Mouse (Mus musculus): Measurements from ENCODE around the gene Dgcr8.

The Dgcr8 gene

DNA sequence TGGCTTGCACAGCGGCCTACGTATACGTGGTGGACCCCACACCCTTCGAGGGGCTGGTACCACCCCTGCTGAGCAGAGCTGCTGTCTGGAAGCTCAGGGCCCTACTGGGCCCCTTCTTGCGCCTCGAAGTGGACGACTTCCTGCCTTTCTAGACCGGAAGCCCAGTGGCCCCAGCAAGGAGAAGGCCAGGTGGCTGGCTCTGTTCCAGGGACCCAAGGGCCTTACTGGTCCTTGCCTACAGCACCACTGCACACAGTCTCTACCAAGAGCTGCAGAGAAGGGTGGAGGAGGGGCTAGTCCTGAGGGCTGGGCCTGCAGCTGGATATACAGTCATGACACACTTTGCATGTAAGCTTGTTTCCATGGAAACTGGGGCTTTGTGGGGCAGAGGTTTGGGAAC, 69.0 kb downstream of the Dgcr8 start:
- peak; percentile 54 for DNase-seq (ENCODE audit: low read depth)

DNA sequence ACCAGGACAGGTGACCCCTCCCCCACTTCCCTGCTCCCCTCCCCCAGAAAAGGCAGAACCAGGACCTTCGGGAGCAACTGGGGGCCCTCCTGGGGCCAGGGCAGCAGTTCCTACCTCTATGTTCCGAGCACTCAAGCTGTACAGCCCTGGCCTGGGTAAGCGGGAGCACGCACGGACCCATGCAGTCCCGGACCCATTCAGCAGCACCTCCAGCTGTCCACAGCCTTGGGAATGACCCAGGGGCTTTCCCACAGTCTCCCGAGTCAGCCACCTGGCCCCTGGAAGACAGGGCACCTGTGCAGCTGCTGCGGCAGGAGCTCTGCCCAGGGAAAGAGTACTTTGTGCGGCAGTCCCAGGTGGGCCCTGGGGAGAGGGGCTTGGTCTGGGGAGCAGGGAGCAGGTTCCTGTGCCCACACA, 70.5 kb downstream of the Dgcr8 start:
- DNase-seq (ENCODE audit: low read depth), result no peak

DNA sequence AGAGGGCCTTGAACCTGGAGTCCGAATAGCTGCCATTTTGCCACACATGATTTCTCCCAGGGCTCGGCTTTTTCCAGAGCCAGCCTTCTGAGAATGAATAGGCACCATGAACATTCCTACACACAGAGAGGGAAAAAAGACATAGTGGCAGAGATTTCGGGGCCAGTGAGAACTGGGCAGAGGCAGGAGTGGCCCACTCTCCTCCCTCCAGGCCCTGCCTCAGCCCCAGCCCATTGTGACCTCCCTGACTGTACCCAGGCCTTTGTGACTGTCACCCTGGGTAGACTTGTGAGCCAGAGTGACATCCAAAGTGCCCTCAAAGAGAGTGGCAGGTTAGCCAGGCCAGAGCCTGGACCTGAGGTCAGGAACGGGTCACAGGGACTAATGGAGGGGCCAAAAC, 71.5 kb downstream of the Dgcr8 start, which contains the start of gene Ccdc188:
Gene Ccdc188, plus strand, starts transcription at position 301 of the 400 bp plus-strand sequence.
- no peak for DNase-seq (ENCODE audit: low read depth)

DNA sequence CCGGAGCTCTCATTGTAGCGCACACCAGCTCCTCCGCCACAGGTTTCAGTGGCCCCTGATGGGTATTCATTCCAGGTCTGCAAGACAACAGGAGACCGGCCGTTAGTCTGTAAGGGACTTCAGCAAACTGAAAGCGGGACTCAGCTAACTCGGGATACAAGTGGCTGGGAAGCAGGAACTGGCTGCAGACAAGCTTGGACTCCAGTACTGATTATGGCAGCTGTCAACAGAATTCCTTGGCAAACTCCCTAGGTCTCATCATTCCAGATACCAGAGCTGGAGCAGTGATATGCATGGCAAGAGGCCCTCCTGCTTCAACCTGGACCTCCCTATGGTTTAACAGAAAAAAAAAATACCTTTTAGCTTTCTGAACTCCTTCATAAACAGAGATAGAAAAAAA, 74.2 kb downstream of the Dgcr8 start:
- no peak for DNase-seq (ENCODE audit: low read depth)

DNA sequence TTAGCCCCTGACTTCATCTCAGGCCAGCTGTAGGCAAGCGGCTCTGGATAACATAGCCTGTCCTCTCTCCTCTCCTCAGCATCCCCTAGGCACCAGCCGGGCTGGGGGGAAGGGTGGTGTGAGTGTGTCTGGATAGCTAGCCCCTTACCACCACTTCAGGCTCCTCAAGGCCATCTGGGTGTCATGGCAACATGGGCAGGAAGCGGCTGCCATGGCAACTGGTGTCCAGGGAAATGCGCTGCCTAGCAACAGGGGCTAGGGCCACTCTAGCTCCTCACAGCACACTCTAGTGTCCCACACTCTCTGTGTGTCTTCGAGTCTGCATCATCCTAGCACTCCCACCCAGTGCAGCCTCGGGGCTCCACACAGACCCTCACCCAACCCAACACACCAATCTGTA, 75.4 kb downstream of the Dgcr8 start:
- no peak for DNase-seq (ENCODE audit: low read depth)

DNA sequence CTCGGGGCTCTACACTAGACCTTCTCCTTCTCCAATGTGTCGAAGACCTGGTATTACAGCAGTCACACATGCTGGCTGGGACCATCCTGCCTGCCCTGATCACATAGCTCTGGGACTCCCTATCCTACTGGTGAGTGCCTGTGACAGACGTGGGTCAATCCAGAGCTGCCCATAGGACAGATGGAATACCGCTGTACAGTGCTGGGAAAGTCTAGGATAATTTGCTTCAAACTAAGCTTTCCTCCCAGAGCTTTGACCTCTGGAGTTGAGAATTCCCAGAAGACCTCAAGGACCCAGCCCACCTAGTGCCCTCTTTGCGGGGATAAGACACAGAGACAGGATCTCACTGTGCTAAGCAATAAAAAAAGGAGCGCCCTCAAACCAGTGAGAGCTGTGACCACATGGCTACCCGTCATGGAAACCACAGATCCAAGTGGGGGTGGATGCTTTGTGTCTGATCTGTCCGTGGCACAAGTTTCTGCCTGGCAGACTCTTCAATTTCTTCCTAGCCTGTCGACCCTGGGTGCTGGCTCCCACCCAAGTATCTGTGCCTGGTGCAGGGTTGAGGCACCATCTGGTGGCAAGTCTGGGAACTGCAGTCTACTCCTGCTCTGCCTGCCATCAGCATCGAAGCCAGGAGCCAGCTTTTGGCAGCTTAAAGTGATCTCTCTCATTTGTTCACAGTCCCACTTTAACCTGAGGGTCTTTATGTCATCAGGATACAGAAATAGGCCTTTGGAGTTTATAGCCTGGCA, 77.5 kb downstream of the Dgcr8 start:
- DNase-seq (ENCODE audit: low read depth), result peak; percentile 92

DNA sequence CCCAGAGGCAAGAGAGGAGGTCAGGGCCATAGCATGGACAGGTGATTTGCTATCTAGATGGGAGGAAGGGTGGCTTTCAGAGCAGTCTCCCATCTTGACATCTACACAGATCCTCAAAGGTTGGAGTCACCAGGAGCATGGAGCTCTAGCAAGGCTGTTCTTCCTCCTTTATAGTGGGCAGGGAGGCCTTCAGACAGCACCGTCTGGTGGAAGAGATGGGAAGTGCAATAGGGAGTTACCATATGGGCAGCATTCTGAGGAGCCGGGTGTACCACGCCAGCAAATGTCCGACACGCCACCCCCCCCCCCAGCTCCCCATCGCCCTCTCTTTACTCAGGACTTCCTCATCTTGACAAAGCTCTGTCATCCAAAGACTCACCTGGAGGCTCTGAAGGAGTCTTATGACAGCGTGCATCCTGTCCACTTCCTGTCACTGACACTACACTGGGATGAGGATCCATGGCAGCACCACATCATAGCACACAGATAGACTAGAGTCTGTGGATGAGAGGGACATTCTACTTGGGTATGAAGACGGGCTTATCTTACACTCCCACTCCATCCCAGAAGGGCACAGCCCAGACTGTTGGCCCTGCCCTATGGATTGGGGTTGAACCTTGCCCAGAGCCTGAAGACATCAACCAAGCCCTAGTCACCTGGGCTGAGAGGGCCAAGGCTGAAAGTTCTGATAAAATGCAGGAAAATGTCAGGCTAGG, 78.2 kb downstream of the Dgcr8 start:
- DNase-seq (ENCODE audit: low read depth), result peak; percentile 77
